Mouse (Mus musculus) heart, postnatal 0 days (tissue): Measurements from ENCODE around the gene Stx8. TPM values are rescaled to one million over a fixed set of nuclear protein-coding genes. Genes with fewer than 3 reads are reported as not detected.

Experiments used
- ATAC-seq: fragments of 200-750 bp; cut with Nextera tagmentation; 2 replicates; pipeline ENCODE4 v1.8.0; 2017; ENCODE audit warnings: low read depth, moderate number of reproducible peaks, moderate library complexity; ENCODE audit not compliant: insufficient read depth
- DNase-seq: peaks from one replicate; pipeline ENCODE4 v3.0.0-alpha.2; 2016; ENCODE audit warnings: low spot score
- H3K27ac ChIP-seq: fragments of 300-500 bp; sonication (generic); 2 replicates; pipeline ENCODE4 v1.5.1; 2014; ENCODE audit warnings: low read depth, mild to moderate bottlenecking
- H3K27me3 ChIP-seq: fragments of 300-500 bp; sonication (generic); 2 replicates; pipeline ENCODE4 v1.6.1; 2014; ENCODE audit warnings: low read length, mixed read lengths; ENCODE audit not compliant: control insufficient read depth, insufficient read depth
- H3K36me3 ChIP-seq: fragments of 300-500 bp; sonication (generic); replicated peaks from 2 replicates; pipeline ENCODE4 v1.6.1; 2014; ENCODE audit warnings: low read length, mixed read lengths; ENCODE audit not compliant: control insufficient read depth, insufficient read depth
- H3K4me1 ChIP-seq: fragments of 300-500 bp; sonication (generic); 2 replicates; pipeline ENCODE4 v1.6.1; 2014; ENCODE audit warnings: antibody characterized with exemption; ENCODE audit not compliant: control insufficient read depth, insufficient read depth
- H3K4me2 ChIP-seq: fragments of 300-500 bp; sonication (generic); 2 replicates; pipeline ENCODE4 v1.6.1; 2014; ENCODE audit warnings: low read depth, mild to moderate bottlenecking, low read length, moderate library complexity
- H3K4me3 ChIP-seq: fragments of 300-500 bp; sonication (generic); 2 replicates; pipeline ENCODE4 v1.5.1; 2014; ENCODE audit warnings: low read depth, low read length
- H3K9ac ChIP-seq: fragments of 300-500 bp; sonication (generic); replicated peaks from 2 replicates; pipeline ENCODE4 v1.6.1; 2014; ENCODE audit warnings: low read depth, low read length, mixed read lengths
- H3K9me3 ChIP-seq: fragments of 300-500 bp; sonication (generic); replicated peaks from 2 replicates; pipeline ENCODE4 v1.6.1; 2016; ENCODE audit warnings: low read length; ENCODE audit not compliant: control insufficient read depth
- CTCF ChIP-seq: IDR thresholded peaks from 2 replicates; pipeline ENCODE4 v1.5.1; 2016; ENCODE audit warnings: antibody characterized with exemption, control low read depth, low read depth
- EP300 ChIP-seq: IDR thresholded peaks from 2 replicates; pipeline ENCODE4 v1.6.1; 2016; ENCODE audit warnings: antibody characterized with exemption, low read depth
- WGBS: fragments of 180-500 bp; shearing (Covaris S2); extraction: QIAGEN DNeasy Blood & Tissue Kit; methylation state at CpG from one replicate; pipeline ENCODE4 v1.1.7; 2014; 5-methylcytosine and 5-hydroxymethylcytosine counted together
- polyA plus RNA-seq: library from polyadenylated mRNA; unstranded; fragments of >200 nt; fragmentation: Nextera tagmentation; extraction: Ambion mirVana; gene quantifications from 2 replicates; pipeline ENCODE4 v1.2.1, GENCODE M21; 2015
- total RNA-seq: library from RNA; depleted of rRNA; stranded (reverse); fragments of >200 nt; gene quantifications from 2 replicates; pipeline ENCODE4 v1.2.3, GENCODE M21; 2014; ENCODE audit warnings: low replicate concordance

The Stx8 gene
- total and polyA plus RNA-seq, 2 experiments from 2014 or later, result 15.9 to 69.0 TPM

DNA sequence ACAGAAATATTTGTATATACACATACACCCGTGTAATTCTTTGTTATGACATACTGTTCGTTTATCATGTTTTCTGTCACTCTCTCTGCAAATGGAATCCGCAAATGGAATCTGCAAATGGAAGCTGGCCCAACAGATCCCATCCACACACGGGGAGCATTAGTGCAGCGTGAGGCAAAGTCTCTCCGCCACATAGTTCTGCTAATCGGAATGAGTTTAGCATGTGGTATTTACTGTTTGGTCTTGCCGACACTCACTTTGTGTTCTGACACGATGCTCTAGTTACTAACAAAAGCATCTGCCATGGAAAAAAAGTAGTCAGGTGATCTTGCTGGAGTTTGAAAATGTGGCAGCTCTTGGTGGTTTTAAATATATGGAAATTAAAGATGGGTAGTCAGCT lies 123.4 kb downstream of the Stx8 start:
- Histone ChIP-seq H3K27ac (no peak overlapping the region; the same call in 1 of the 2 replicates), H3K9me3 (no peaks in the 10 kb centered on the region), H3K4me1 (peaks cover 12% of the 10 kb centered on the region; the same call in 1 of the 2 replicates), H3K9ac (no peak overlapping the region), H3K36me3 (no peaks in the 10 kb centered on the region), H3K27me3 (no peaks in the 10 kb centered on the region), H3K4me2 (no peak overlapping the region), H3K4me3 (no peak overlapping the region)
- ATAC-seq (no peak), DNase-seq (no peak)
- TF ChIP-seq EP300 (no peak), CTCF (no peak)
- WGBS, result 51% methylated on average over 9 of the region's 9 CpGs

DNA sequence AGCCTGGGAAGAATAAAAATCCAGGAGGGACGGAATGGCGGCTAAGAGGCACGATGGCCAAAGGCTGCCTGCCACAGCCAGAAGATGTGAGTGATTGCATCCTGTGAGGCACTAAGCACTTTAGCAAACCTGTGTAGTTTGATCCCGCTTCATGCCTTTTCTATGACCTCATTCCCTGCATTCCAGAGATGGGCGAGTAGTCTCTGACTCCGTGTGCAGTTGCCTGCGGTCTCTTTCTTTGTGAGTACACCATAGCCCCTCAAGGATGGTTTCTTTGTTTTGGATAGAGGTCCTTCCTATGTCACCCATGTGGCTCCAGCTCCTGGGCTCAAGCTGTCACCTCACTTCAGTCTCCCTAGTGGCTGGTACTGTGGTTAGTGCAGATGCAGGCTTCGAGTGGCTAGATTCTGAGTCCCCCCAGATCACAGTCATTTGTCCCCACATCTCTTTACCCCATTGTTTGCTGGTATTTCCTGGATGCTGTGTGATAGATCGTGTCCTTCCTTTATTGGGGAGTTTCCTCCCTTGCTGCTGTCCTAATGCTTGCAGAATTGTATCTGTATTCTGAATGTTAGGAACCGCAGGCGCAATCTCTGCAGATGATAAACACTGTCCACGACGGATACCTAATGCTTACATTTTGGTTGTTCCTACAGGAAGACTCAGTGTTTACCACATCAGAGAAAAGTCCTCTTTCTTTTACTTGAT lies 124.0 kb downstream of the Stx8 start:
- Histone ChIP-seq H3K4me2 (no peak overlapping the region), H3K4me1 (peaks cover 12% of the 10 kb centered on the region; the same call in 1 of the 2 replicates), H3K9ac (no peak overlapping the region), H3K4me3 (no peak overlapping the region), H3K9me3 (no peaks in the 10 kb centered on the region), H3K27me3 (no peaks in the 10 kb centered on the region), H3K36me3 (no peaks in the 10 kb centered on the region), H3K27ac (no peak overlapping the region; the same call in 1 of the 2 replicates)
- WGBS, result 29% methylated on average over 13 of the region's 13 CpGs
- DNase-seq (peak; percentile 28), ATAC-seq (no peak)
- TF ChIP-seq EP300, result no peak
- TF ChIP-seq CTCF, result no peak

DNA sequence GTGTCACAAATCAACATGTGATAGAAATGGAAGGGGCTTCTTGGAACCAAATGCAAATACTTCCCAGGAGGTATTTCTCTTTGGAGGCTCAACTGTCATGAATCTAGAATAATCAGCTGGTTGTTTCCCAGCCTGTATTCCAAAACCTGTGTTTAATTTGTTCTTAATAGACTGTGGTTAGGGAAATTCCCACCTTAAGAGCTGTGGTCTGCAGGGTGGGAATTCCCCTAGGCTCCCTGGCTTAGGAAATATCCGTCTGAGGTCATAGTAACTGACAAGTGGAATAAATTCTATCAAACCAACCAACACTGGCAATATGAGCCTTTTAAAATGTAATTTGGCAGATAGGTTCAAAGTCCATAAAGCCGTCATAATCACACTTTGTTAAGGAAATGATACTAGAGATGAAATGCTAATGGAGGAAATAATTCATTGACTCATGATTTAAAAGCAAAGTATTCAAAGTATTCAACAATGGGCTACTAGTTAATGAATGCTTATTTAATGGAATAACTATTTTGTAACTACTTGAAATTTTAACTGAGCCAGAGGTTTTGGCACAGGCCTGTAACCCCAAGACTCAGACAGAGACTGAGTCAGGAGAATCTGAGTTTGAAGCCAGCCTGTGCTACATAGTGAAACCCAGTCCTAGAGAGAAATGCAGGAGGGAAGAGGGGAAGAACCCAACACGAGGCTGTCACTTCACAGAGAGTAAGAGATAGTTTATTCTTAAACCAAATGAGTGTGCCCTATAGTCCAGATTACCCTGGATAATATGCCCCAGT lies 126.2 kb downstream of the Stx8 start:
- TF ChIP-seq EP300 (no peak), CTCF (no peak)
- ATAC-seq (no peak), DNase-seq (no peak)
- H3K27me3 ChIP-seq, result no peaks in the 10 kb centered on the region
- no peaks in the 10 kb centered on the region for H3K9me3 ChIP-seq
- no peak overlapping the region for H3K4me3 ChIP-seq
- H3K9ac ChIP-seq, result no peak overlapping the region
- no peak overlapping the region for H3K27ac ChIP-seq
- WGBS, result 76% methylated on average over 3 of the region's 3 CpGs
- H3K4me2 ChIP-seq, result no peak overlapping the region
- no peaks in the 10 kb centered on the region for H3K36me3 ChIP-seq
- H3K4me1 ChIP-seq, result peaks cover 8% of the 10 kb centered on the region; the same call in 1 of the 2 replicates

DNA sequence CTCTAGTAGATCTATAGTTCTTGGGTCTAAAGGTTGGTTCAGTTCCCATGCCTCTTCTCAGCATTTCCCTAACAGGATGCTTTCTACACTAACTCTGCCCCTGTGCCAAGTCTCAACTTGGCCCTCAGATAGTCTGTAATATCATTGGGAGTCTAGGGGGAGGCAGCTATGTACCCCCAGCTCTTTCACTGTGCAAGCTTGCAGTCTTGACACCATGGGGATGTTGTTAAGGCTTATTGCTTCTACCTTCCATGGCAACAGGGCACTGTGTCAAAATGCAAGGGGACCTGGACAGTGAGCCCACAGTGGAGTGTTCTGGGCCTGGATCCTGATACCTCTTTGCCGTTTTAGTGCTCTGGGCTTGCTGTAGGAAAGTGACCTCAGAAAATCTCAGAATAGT lies 135.6 kb downstream of the Stx8 start:
- Histone ChIP-seq H3K27me3 (no peaks in the 10 kb centered on the region), H3K9ac (no peak overlapping the region), H3K4me2 (no peak overlapping the region), H3K9me3 (no peaks in the 10 kb centered on the region), H3K4me1 (no peaks in the 10 kb centered on the region), H3K27ac (no peak overlapping the region), H3K4me3 (no peak overlapping the region), H3K36me3 (no peaks in the 10 kb centered on the region)
- DNase-seq, result no peak
- ATAC-seq, result no peak
- TF ChIP-seq CTCF (no peak), EP300 (no peak)
- WGBS, result 90% methylated on average over 1 of the region's 1 CpGs

DNA sequence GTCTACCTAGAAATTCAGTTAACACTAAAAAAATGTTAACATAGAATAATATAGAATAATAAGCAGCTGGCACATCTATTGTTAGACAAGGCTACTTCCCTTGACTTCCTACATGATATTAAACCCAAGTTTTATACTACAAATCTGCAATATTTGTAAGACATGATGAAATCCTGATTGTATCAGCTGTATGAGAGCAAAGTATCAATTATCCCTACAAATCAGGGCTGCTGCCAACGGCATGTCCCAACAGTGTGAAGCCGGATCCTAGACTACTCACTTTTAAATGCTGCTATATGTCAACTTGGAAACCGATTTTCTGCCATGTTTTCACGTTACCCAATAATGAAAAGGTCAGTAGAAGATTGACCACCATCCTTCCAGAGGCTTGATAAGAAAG lies 137.5 kb downstream of the Stx8 start:
- WGBS, result 84% methylated on average over 4 of the region's 4 CpGs
- Histone ChIP-seq H3K4me2 (no peak overlapping the region), H3K27me3 (no peaks in the 10 kb centered on the region), H3K4me1 (no peaks in the 10 kb centered on the region), H3K9me3 (no peaks in the 10 kb centered on the region), H3K36me3 (no peaks in the 10 kb centered on the region), H3K27ac (no peak overlapping the region), H3K4me3 (no peak overlapping the region), H3K9ac (no peak overlapping the region)
- DNase-seq (no peak), ATAC-seq (no peak)
- TF ChIP-seq CTCF, result no peak
